7 mouse cellular contexts compared by ENCODE assay signal in the genomic region with DNA sequence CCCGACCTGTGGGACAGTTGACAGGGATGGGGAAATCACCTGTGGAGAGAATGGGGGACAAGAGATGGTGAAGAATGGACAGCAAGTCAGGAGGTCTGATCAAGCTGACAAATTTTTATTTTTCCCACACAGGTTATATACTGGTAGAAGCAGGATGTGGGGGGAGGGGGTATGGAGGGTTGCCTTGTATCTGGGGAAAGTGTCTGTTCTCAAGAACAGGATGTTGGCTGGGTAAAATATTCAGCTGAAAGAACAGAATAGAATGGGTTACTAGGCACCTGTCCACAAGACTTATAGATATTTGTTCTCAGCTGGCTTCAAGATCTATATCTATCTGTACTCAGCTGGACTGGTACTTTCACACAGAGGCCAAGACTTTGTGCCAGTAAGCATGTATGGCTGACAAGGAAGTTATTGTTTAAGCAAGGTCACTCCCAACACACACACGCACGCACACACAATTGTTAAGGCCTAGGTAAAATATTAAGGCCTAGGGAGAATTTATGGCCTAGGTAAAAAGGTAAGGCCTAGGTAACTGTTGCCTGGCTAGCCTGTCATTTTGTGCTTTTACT. TPM values are rescaled to one million over a fixed set of nuclear protein-coding genes. Genes with fewer than 3 reads are reported as not detected.
DNase-seq lines count a peak whose midpoint lies in the region; ATAC-seq and TF ChIP-seq lines count a peak whose summit lies in the region.
"Not testable (repeated sequence)": the region's sequence is repeated elsewhere in the genome, so short reads cannot be mapped to it uniquely, and the experiment has no call there.

No protein-coding gene starts in this region.

- H3K9me3 ChIP-seq in intestine, embryonic 15.5 days; intestine, embryonic 16.5 days (ENCODE audit: control insufficient read depth, low read length); intestine, postnatal 0 days (ENCODE audit: control insufficient read depth); stomach, embryonic 16.5 days (replicated peaks; ENCODE audit: control insufficient read depth, low read length); stomach, postnatal 0 days (ENCODE audit: control insufficient read depth, low read length): not testable (repeated sequence)

- not testable (repeated sequence) for H3K4me2 ChIP-seq in intestine, embryonic 15.5 days (replicated peaks); intestine, embryonic 16.5 days (ENCODE audit: low read depth, low read length); intestine, postnatal 0 days (replicated peaks; ENCODE audit: low read depth); stomach, embryonic 16.5 days (ENCODE audit: low read depth, low read length); stomach, postnatal 0 days (replicated peaks; ENCODE audit: low read depth)

- H3K4me1 ChIP-seq in intestine, embryonic 15.5 days (replicated peaks); intestine, embryonic 16.5 days (ENCODE audit: control insufficient read depth, insufficient read depth, low read length); intestine, postnatal 0 days (replicated peaks; ENCODE audit: control insufficient read depth, insufficient read depth, low read length); stomach, embryonic 16.5 days (ENCODE audit: control insufficient read depth, insufficient read depth, low read length); stomach, postnatal 0 days (replicated peaks; ENCODE audit: control insufficient read depth, insufficient read depth): not testable (repeated sequence)

- peak; percentile 77 for ATAC-seq in CD4-positive, CD25-positive, alpha-beta regulatory T cell, adult 4 months
- ATAC-seq in inflammation-experienced regulatory T-cells, adult 6 months = peak; percentile 76
- peak; percentile 50; the same call in 1 of the 2 replicates for ATAC-seq in intestine, embryonic 15.5 days
- peak; percentile 54 for ATAC-seq in intestine, embryonic 16.5 days
- ATAC-seq in intestine, postnatal 0 days = peak; percentile 51; the same call in 1 of the 2 replicates
- ATAC-seq in stomach, embryonic 16.5 days (ENCODE audit: insufficient read depth, low FRiP score) = peak; percentile 40; the same call in 1 of the 2 replicates
- peak; percentile 70 for ATAC-seq in stomach, postnatal 0 days (ENCODE audit: low FRiP score, low TSS enrichment)

- not testable (repeated sequence) for H3K27ac ChIP-seq in intestine, embryonic 15.5 days; intestine, embryonic 16.5 days (ENCODE audit: low read length); stomach, embryonic 16.5 days (ENCODE audit: low read length); stomach, postnatal 0 days (replicated peaks)
- H3K27ac ChIP-seq in intestine, postnatal 0 days (ENCODE audit: low read depth, low read length) = peak overlapping the region; percentile 35; the same call in 1 of the 2 replicates

- not testable (repeated sequence) for H3K4me3 ChIP-seq in intestine, embryonic 15.5 days (replicated peaks); intestine, embryonic 16.5 days (ENCODE audit: low read length); intestine, postnatal 0 days (ENCODE audit: low read depth, low read length); stomach, embryonic 16.5 days (replicated peaks; ENCODE audit: low read length); stomach, postnatal 0 days (ENCODE audit: low read depth, low read length)

- H3K27me3 ChIP-seq in intestine, embryonic 15.5 days (replicated peaks); intestine, embryonic 16.5 days (replicated peaks; ENCODE audit: control insufficient read depth, insufficient read depth, low read length); intestine, postnatal 0 days (replicated peaks; ENCODE audit: control insufficient read depth, insufficient read depth, low read length); stomach, embryonic 16.5 days (ENCODE audit: control insufficient read depth, insufficient read depth, low read length); stomach, postnatal 0 days (ENCODE audit: control insufficient read depth, insufficient read depth, low read length): not testable (repeated sequence)

- TF ChIP-seq CTCF in intestine, postnatal 0 days (IDR thresholded peaks at IDR 0.05; ENCODE audit: low read depth); stomach, postnatal 0 days (IDR thresholded peaks at IDR 0.05; ENCODE audit: low read depth): not testable (repeated sequence)

- H3K9ac ChIP-seq in intestine, embryonic 15.5 days; intestine, embryonic 16.5 days (ENCODE audit: low read depth, low read length); intestine, postnatal 0 days (ENCODE audit: low read depth, low read length); stomach, embryonic 16.5 days (ENCODE audit: low read length); stomach, postnatal 0 days (ENCODE audit: low read length): not testable (repeated sequence)

- WGBS in intestine, embryonic 15.5 days = 84% methylated on average over 3 of the region's 3 CpGs
- 67% methylated on average over 3 of the region's 3 CpGs for WGBS in intestine, embryonic 16.5 days
- 64% methylated on average over 3 of the region's 3 CpGs for WGBS in intestine, postnatal 0 days
- WGBS in stomach, embryonic 16.5 days = 80% methylated on average over 3 of the region's 3 CpGs
- WGBS in stomach, postnatal 0 days = 75% methylated on average over 3 of the region's 3 CpGs

- not testable (repeated sequence) for TF ChIP-seq EP300 in stomach, postnatal 0 days (optimal IDR thresholded peaks at IDR 0.05)

- not testable (repeated sequence) for H3K36me3 ChIP-seq in intestine, embryonic 15.5 days; intestine, embryonic 16.5 days (ENCODE audit: control insufficient read depth, insufficient read depth, low read length); intestine, postnatal 0 days (ENCODE audit: control insufficient read depth, insufficient read depth); stomach, embryonic 16.5 days (ENCODE audit: control insufficient read depth, insufficient read depth, low read length); stomach, postnatal 0 days (ENCODE audit: control insufficient read depth, insufficient read depth, low read length)

- DNase-seq in stomach, postnatal 0 days (ENCODE audit: low spot score) = not testable (repeated sequence)

RNA-seq across cellular contexts. Expression of a gene that starts 4.9 kb away (rescaled TPM):
- 1 to 10 TPM; 3.4 to 5.3 TPM for polyA plus RNA-seq in CD4-positive, CD25-positive, alpha-beta regulatory T cell, adult 4 months (2017; shearing (Covaris generic))
- polyA plus RNA-seq in inflammation-experienced regulatory T-cells, adult 6 months (2017; shearing (Covaris generic)) = 1 to 10 TPM; 5.0 to 6.6 (median 5.1) TPM
- 8.2 and 9.1 TPM in 2 replicates for polyA plus RNA-seq in intestine, embryonic 15.5 days (2015; fragmentation: Nextera tagmentation; extraction: Ambion mirVana)
- polyA plus RNA-seq in intestine, embryonic 16.5 days (2015; fragmentation: Nextera tagmentation; extraction: Ambion mirVana) = 11.7 and 15.3 TPM in 2 replicates
- 14.8 and 18.5 TPM in 2 replicates for polyA plus RNA-seq in intestine, postnatal 0 days (2015; fragmentation: Nextera tagmentation; extraction: Ambion mirVana)
- 1.5 and 2.1 TPM in 2 replicates for polyA plus RNA-seq in stomach, embryonic 16.5 days (2015; fragmentation: Nextera tagmentation; extraction: Ambion mirVana)
- 0.41 and 0.56 TPM in 2 replicates for polyA plus RNA-seq in stomach, postnatal 0 days (2015; fragmentation: Nextera tagmentation; extraction: Ambion mirVana)
